Mouse (Mus musculus) megakaryocyte progenitor cell, adult 5-6 weeks (primary cell): ENCODE results near the gene Mfsd4b2. TPM values are rescaled to one million over a fixed set of nuclear protein-coding genes. Genes with fewer than 3 reads are reported as not detected.

Experiments
- ATAC-seq: replicated peaks from 2 replicates; pipeline ENCODE4 v1.8.0; 2016; ENCODE audit warnings: mild to moderate bottlenecking, moderate TSS enrichment, inconsistent platforms; ENCODE audit not compliant: poor library complexity
- total RNA-seq, 2 experiments: library from RNA; stranded (forward) in 1 of 2; stranded (reverse) in 1 of 2; fragments of 157-497, 149-512 nt in 1 of 2; fragments of 200-1000 nt in 1 of 2; gene quantifications; 2 replicates each; pipeline versions ENCODE4 v1.2.3 to v1.2.4; 2015 to 2017

The Mfsd4b2 gene
- total RNA-seq, 2 experiments from 2014 or later: not detected

DNA sequence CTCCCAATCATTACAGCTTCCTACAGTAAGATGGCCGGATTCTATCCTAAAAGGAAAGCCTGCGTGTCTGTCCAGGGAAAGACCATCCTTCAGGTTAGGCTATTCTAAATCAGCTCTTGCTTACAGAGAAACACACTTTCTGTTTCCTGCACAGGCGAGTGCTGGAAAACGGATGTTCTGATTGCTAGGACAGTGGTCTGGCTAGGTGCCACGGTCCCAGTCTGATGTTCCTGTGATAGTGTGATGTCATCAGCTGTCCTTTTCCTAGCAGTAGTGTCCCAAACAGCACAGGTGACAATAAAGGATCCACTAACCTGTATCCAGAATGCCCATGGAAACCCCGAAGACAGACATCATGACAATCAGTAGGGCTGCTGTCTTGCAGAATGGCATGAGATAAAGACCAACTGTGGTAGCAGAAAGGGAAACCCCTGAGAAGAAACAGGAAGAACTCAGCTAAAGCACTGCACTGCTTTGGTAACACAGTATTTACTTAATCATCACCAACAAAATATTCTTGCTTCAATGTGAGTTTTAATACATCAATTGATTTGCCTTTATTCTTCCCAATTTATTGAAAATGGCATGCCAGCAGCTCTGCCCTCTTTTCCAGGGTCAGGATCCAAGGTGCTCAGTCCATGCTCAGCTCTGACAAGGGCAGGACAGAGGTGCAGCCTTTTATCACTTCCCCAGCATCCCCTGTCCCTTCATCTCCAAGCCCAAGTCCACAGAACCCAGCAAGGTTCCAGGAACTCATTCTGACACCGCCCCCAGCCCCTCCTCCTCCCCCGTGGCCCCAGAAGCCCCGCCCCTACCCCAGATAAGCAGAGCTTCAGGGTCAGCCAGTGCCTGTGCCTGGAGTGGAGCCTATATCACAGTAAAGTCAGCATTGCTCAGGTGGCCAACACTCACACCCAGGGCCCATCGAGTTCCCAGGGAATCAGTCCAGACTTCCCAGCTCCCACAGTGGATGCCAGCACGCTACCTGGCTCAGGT, 32.7 kb downstream of the Mfsd4b2 start:
- ATAC-seq: peak; percentile 67

DNA sequence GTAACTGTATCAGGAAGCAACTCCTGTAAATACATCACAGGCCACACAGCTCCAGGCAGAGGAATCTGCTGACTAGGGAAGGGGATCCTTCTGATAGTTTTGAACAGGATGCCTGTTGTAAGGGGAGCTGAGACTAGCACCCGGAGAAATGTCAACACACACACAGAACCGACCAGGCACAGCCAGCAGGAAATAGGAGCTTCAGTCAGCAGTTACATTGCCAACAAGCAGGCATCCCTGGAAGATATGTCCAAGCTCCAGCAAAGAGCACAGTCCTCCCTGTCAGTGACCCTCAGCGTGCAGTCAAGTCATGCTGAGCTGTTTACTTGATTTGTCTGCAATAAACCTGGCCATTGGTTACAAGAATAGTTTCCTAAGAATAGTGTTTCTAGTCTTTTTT, 38.1 kb downstream of the Mfsd4b2 start:
- ATAC-seq: no peak

Other genes starting within 250 kb of the Mfsd4b2 start
- 35.6 and 40.7 TPM in 2 replicates for gene Rev3l, start 194.8 kb downstream of the Mfsd4b2 start, total RNA-seq (2015)
- gene Rev3l, start 194.8 kb downstream of the Mfsd4b2 start, total RNA-seq (2017): 18.8 and 23.7 TPM in 2 replicates
- gene Mfsd4b4, start 27.7 kb downstream of the Mfsd4b2 start, total RNA-seq (2015): 4.9 and 6.6 TPM in 2 replicates
- gene Mfsd4b4, start 27.7 kb downstream of the Mfsd4b2 start, total RNA-seq (2017): 5.4 and 6.1 TPM in 2 replicates
- not detected in 2 replicates for gene Mfsd4b3, start 33.2 kb upstream of the Mfsd4b2 start, total RNA-seq (2015)
- gene Mfsd4b3, start 33.2 kb upstream of the Mfsd4b2 start, total RNA-seq (2017): 0.25 TPM in 1 of 2 replicates, not detected in the other
- gene Mfsd4b5, start 59.7 kb upstream of the Mfsd4b2 start, total RNA-seq (2015): 0.44 and 0.56 TPM in 2 replicates
- gene Mfsd4b5, start 59.7 kb upstream of the Mfsd4b2 start, total RNA-seq (2017): 0.37 and 0.71 TPM in 2 replicates
- 0.07 TPM in 1 of 2 replicates, not detected in the other for gene Mfsd4b1, start 98.3 kb upstream of the Mfsd4b2 start, total RNA-seq (2015)
- gene Mfsd4b1, start 98.3 kb upstream of the Mfsd4b2 start, total RNA-seq (2017): not detected in 2 replicates
- gene Slc16a10, start 215.3 kb upstream of the Mfsd4b2 start, total RNA-seq (2015): 39.2 and 40.8 TPM in 2 replicates
- gene Slc16a10, start 215.3 kb upstream of the Mfsd4b2 start, total RNA-seq (2017): 23.9 and 24.4 TPM in 2 replicates